ENCODE assay signal across 12 mouse cellular contexts in genomic region chr11:117736037-117736689, GRCm38 (mm10). TPM values are rescaled to one million over a fixed set of nuclear protein-coding genes. Genes with fewer than 3 reads are reported as not detected.
A peak's percentile ranks its signal among the peaks of the same experiment; 100 is the strongest.
DNase-seq lines count a peak whose midpoint lies in the region; TF ChIP-seq lines count a peak whose summit lies in the region.
"Had no signal": no experiment of that assay in that cellular context is flagged by ENCODE, and none has a peak within 500 bp of the region (broad histone marks: within the 10 kb centered on the region; RNA-seq: fewer than 3 reads in every experiment).

No protein-coding gene starts in this region.

- H3K27ac ChIP-seq in layer of hippocampus, adult 2 months, result peak overlapping the region; percentile 77; the same call in 1 of the 2 replicates

- DNase-seq in layer of hippocampus, adult 2 months (ENCODE audit: low spot score in 2 of 2), result no peak
- DNase-seq in layer of hippocampus, postnatal 36 days, result no peak
- DNase-seq in MN1 (ENCODE audit: low spot score), result peak; percentile 48
- peak; percentile 47 to 56 for DNase-seq in cerebellum, postnatal 10 days
- DNase-seq in kidney, postnatal 10 days, result peak; percentile 63
- DNase-seq in adrenal gland, postnatal 4 days (ENCODE audit: low spot score in 2 of 2), result no peak
- no peak for DNase-seq in B cell, adult 2 months
- DNase-seq in embryo, embryonic 9.5 days (ENCODE audit: extremely low spot score), result no peak
- DNase-seq: gastrocnemius, postnatal 36 days; heart, postnatal 4 days; right cerebral cortex, adult 18-20 months; thymus, adult 2 months had no signal

- H3K4me3 ChIP-seq in layer of hippocampus, adult 2 months, result no peak overlapping the region

- TF ChIP-seq CTCF in layer of hippocampus, adult 2 months (conservative IDR thresholded peaks at IDR 0.05), result no peak

RNA-seq across cellular contexts. Expression of gene Tmc8, which starts 45.7 kb away (rescaled TPM):
- under 1 TPM; 0.64 to 0.91 TPM for total RNA-seq in layer of hippocampus, adult 2 months (2021)
- total RNA-seq in layer of hippocampus, postnatal 36 days (2021), result under 1 TPM; 0.47 to 0.83 TPM
- total RNA-seq in adrenal gland, postnatal 4 days (2021), result 1 to 10 TPM; 7.1 to 7.6 TPM

RNA-seq across cellular contexts. Expression of gene Tmc6, which starts 45.8 kb away (rescaled TPM):
- 1 to 10 TPM; 6.6 to 8.4 TPM for total RNA-seq in layer of hippocampus, adult 2 months (2021)
- 1 to 10 TPM; 7.3 to 9.7 TPM for total RNA-seq in layer of hippocampus, postnatal 36 days (2021)
- 10 to 100 TPM; 49.7 to 55.0 TPM for total RNA-seq in adrenal gland, postnatal 4 days (2021)

Comparison
In these comparisons a context has a peak if more than half of its experiments do, and no peak if none do; other contexts are left out.
1. DNase-seq: peak in MN1 (single experiment), cerebellum, postnatal 10 days (2 of 2) and kidney, postnatal 10 days (single experiment); none in layer of hippocampus, adult 2 months (0 of 2), layer of hippocampus, postnatal 36 days (0 of 2), adrenal gland, postnatal 4 days (0 of 2), B cell, adult 2 months (0 of 2) and embryo, embryonic 9.5 days (single experiment).
2. RNA of gene Tmc8, which starts 45.7 kb away (total RNA-seq): 7.1 to 7.6 TPM in adrenal gland, postnatal 4 days; 0.64 to 0.91 TPM in layer of hippocampus, adult 2 months and 0.47 to 0.83 TPM in layer of hippocampus, postnatal 36 days; every median in the first group is over 4 times any median in the second.
3. RNA of gene Tmc6, which starts 45.8 kb away (total RNA-seq): 49.7 to 55.0 TPM in adrenal gland, postnatal 4 days; 7.3 to 9.7 TPM in layer of hippocampus, postnatal 36 days and 6.6 to 8.4 TPM in layer of hippocampus, adult 2 months; every median in the first group is over 4 times any median in the second.